Mouse (Mus musculus) liver, embryonic 15.5 days (tissue): Measurements from ENCODE around the gene Stk38. TPM values are rescaled to one million over a fixed set of nuclear protein-coding genes. Genes with fewer than 3 reads are reported as not detected.
"Not testable (repeated sequence)": the region's sequence is repeated elsewhere in the genome, so short reads cannot be mapped to it uniquely, and the experiment has no call there.

ENCODE experiments used
- ATAC-seq: fragments of 200-750 bp; cut with Nextera tagmentation; 2 replicates; pipeline ENCODE4 v1.8.0; 2017; ENCODE audit warnings: moderate number of reproducible peaks, mild to moderate bottlenecking, moderate library complexity; ENCODE audit not compliant: insufficient read depth
- H3K27ac ChIP-seq: fragments of 300-500 bp; sonication (generic); replicated peaks from 2 replicates; pipeline ENCODE4 v1.5.1; 2015; ENCODE audit warnings: mild to moderate bottlenecking, inconsistent platforms
- H3K27me3 ChIP-seq: fragments of 300-500 bp; sonication (generic); 2 replicates; pipeline ENCODE4 v1.6.1; 2015; ENCODE audit warnings: mild to moderate bottlenecking, inconsistent platforms
- H3K36me3 ChIP-seq: fragments of 300-500 bp; sonication (generic); replicated peaks from 2 replicates; pipeline ENCODE4 v1.6.1; 2015; ENCODE audit warnings: moderate library complexity, mild to moderate bottlenecking, inconsistent platforms
- H3K4me1 ChIP-seq: fragments of 300-500 bp; sonication (generic); replicated peaks from 2 replicates; pipeline ENCODE4 v1.6.1; 2015; ENCODE audit warnings: inconsistent platforms
- H3K4me2 ChIP-seq: fragments of 300-500 bp; sonication (generic); 2 replicates; pipeline ENCODE4 v1.6.1; 2015; ENCODE audit warnings: moderate library complexity, mild to moderate bottlenecking, inconsistent platforms
- H3K4me3 ChIP-seq: fragments of 300-500 bp; sonication (generic); replicated peaks from 2 replicates; pipeline ENCODE4 v1.5.1; 2015; ENCODE audit warnings: mild to moderate bottlenecking, inconsistent platforms
- H3K9ac ChIP-seq: fragments of 300-500 bp; sonication (generic); 2 replicates; pipeline ENCODE4 v1.6.1; 2015; ENCODE audit warnings: moderate library complexity, mild to moderate bottlenecking, inconsistent platforms
- H3K9me3 ChIP-seq: fragments of 300-500 bp; sonication (generic); replicated peaks from 2 replicates; pipeline ENCODE4 v1.6.1; 2016; ENCODE audit warnings: inconsistent platforms
- WGBS: fragments of 180-500 bp; shearing (Covaris S2); methylation state at CpG from one replicate; pipeline ENCODE4 v1.1.7; 2015; ENCODE audit warnings: mixed read lengths; ENCODE audit not compliant: insufficient replicate concordance; 5-methylcytosine and 5-hydroxymethylcytosine counted together
- polyA plus RNA-seq: library from polyadenylated mRNA; unstranded; fragments of >200 nt; fragmentation: Nextera tagmentation; extraction: Ambion mirVana; gene quantifications from 2 replicates; pipeline ENCODE4 v1.2.1, GENCODE M21; 2015

Stk38 gene
- polyA plus RNA-seq, 1 experiment from 2014 or later: 41.7 TPM

- Histone ChIP-seq H3K36me3 (no peaks in the 10 kb centered on the region), H3K9me3 (no peaks in the 10 kb centered on the region), H3K4me1 (peaks cover 43% of the 10 kb centered on the region), H3K4me2 (peak overlapping the region; percentile 95), H3K4me3 (peak overlapping the region; percentile 94), H3K27ac (peak overlapping the region; percentile 92), H3K27me3 (no peaks in the 10 kb centered on the region), H3K9ac (peak overlapping the region; percentile 98)
- WGBS: under 1% methylated on average over 19 of the region's 19 CpGs
- ATAC-seq: no peak; the same call in 1 of the 2 replicates
These were observed 553 bp downstream of the Stk38 start for GRCm38 (mm10) chr17:29007243-29007640.

GRCm38 (mm10) chr17:29006812-29007211 is 983 bp downstream of the Stk38 start:
- Histone ChIP-seq H3K4me2 (peak overlapping the region; percentile 95), H3K4me3 (peak overlapping the region; percentile 94), H3K9ac (peak overlapping the region; percentile 98), H3K27me3 (no peaks in the 10 kb centered on the region), H3K4me1 (peaks cover 43% of the 10 kb centered on the region), H3K36me3 (no peaks in the 10 kb centered on the region), H3K9me3 (no peaks in the 10 kb centered on the region), H3K27ac (peak overlapping the region; percentile 92)
- no peak for ATAC-seq
- under 1% methylated on average over 7 of the region's 7 CpGs for WGBS

- Histone ChIP-seq H3K36me3 (peaks cover 13% of the 10 kb centered on the region), H3K27me3 (no peaks in the 10 kb centered on the region), H3K4me2 (no peak overlapping the region), H3K27ac (no peak overlapping the region), H3K9ac (no peak overlapping the region), H3K4me3 (no peak overlapping the region), H3K9me3 (no peaks in the 10 kb centered on the region), H3K4me1 (peaks cover 43% of the 10 kb centered on the region)
- ATAC-seq: no peak
- WGBS: 87% methylated on average over 3 of the region's 3 CpGs
These were observed 2.8 kb downstream of the Stk38 start for GRCm38 (mm10) chr17:29005002-29005401.

- no peak for ATAC-seq
- Histone ChIP-seq H3K9ac (no peak overlapping the region), H3K27ac (no peak overlapping the region; the same call in 1 of the 2 replicates), H3K4me2 (peak overlapping the region; percentile 2; the same call in 1 of the 2 replicates), H3K4me1 (peaks cover 43% of the 10 kb centered on the region), H3K4me3 (no peak overlapping the region), H3K27me3 (no peaks in the 10 kb centered on the region), H3K9me3 (no peaks in the 10 kb centered on the region), H3K36me3 (peaks cover 26% of the 10 kb centered on the region)
- WGBS: 10% methylated on average over 1 of the region's 1 CpGs
These were observed 4.1 kb downstream of the Stk38 start for GRCm38 (mm10) chr17:29003740-29004139.

GRCm38 (mm10) chr17:29000465-29000864 is 7.3 kb downstream of the Stk38 start:
- Histone ChIP-seq H3K4me2 (no peak overlapping the region), H3K36me3 (peaks cover 49% of the 10 kb centered on the region), H3K27me3 (no peaks in the 10 kb centered on the region), H3K9me3 (no peaks in the 10 kb centered on the region), H3K4me1 (peaks cover 23% of the 10 kb centered on the region), H3K9ac (no peak overlapping the region), H3K4me3 (no peak overlapping the region), H3K27ac (no peak overlapping the region)
- WGBS: 59% methylated on average over 6 of the region's 6 CpGs
- ATAC-seq: no peak

GRCm38 (mm10) chr17:28994615-28995014 is 13.2 kb downstream of the Stk38 start:
- peaks cover 66% of the 10 kb centered on the region for H3K36me3 ChIP-seq
- H3K9ac ChIP-seq: no peak overlapping the region
- WGBS: 84% methylated on average over 4 of the region's 4 CpGs
- H3K9me3 ChIP-seq: no peaks in the 10 kb centered on the region
- no peak overlapping the region for H3K4me3 ChIP-seq
- no peaks in the 10 kb centered on the region for H3K27me3 ChIP-seq
- H3K4me2 ChIP-seq: no peak overlapping the region
- H3K27ac ChIP-seq: no peak overlapping the region
- no peaks in the 10 kb centered on the region for H3K4me1 ChIP-seq
- ATAC-seq: no peak

- not testable (repeated sequence) for H3K27me3 ChIP-seq, H3K9me3 ChIP-seq, H3K4me3 ChIP-seq, H3K27ac ChIP-seq, H3K4me2 ChIP-seq, H3K4me1 ChIP-seq, ATAC-seq, H3K9ac ChIP-seq
- H3K36me3 ChIP-seq: peaks cover 64% of the 10 kb centered on the region
- 78% methylated on average over 1 of the region's 1 CpGs for WGBS
These were observed 14.8 kb downstream of the Stk38 start for GRCm38 (mm10) chr17:28993004-28993403.

- H3K4me2 ChIP-seq: no peak overlapping the region
- no peaks in the 10 kb centered on the region for H3K9me3 ChIP-seq
- no peak for ATAC-seq
- H3K27me3 ChIP-seq: no peaks in the 10 kb centered on the region
- H3K4me3 ChIP-seq: no peak overlapping the region
- 0 out of 2 replicates have a peak, but pooled peaks cover 5% of the 10 kb centered on the region for H3K4me1 ChIP-seq
- no peak overlapping the region for H3K27ac ChIP-seq
- 87% methylated on average over 7 of the region's 7 CpGs for WGBS
- peaks cover 65% of the 10 kb centered on the region for H3K36me3 ChIP-seq
- H3K9ac ChIP-seq: no peak overlapping the region
These were observed 15.7 kb downstream of the Stk38 start for GRCm38 (mm10) chr17:28992105-28992504.

GRCm38 (mm10) chr17:28991286-28991685 is 16.5 kb downstream of the Stk38 start:
- Histone ChIP-seq H3K4me2 (no peak overlapping the region), H3K4me3 (no peak overlapping the region), H3K36me3 (peaks cover 65% of the 10 kb centered on the region), H3K9me3 (no peaks in the 10 kb centered on the region), H3K27ac (0 out of 2 replicates have a peak overlapping the region, but pooled peaks have one; percentile 25), H3K27me3 (no peaks in the 10 kb centered on the region), H3K4me1 (0 out of 2 replicates have a peak, but pooled peaks cover 5% of the 10 kb centered on the region), H3K9ac (no peak overlapping the region)
- 69% methylated on average over 9 of the region's 9 CpGs for WGBS
- ATAC-seq: no peak

- 0 out of 2 replicates have a peak, but pooled peaks cover 5% of the 10 kb centered on the region for H3K4me1 ChIP-seq
These were observed 17.7 kb downstream of the Stk38 start for GRCm38 (mm10) chr17:28990060-28990459.

GRCm38 (mm10) chr17:28988996-28989395 is 18.8 kb downstream of the Stk38 start:
- H3K27ac ChIP-seq: no peak overlapping the region
- H3K9ac ChIP-seq: no peak overlapping the region
- H3K4me2 ChIP-seq: no peak overlapping the region
- 0 out of 2 replicates have a peak, but pooled peaks cover 5% of the 10 kb centered on the region for H3K4me1 ChIP-seq
- H3K36me3 ChIP-seq: peaks cover 78% of the 10 kb centered on the region
- no peak overlapping the region for H3K4me3 ChIP-seq
- H3K9me3 ChIP-seq: no peaks in the 10 kb centered on the region
- WGBS: 83% methylated on average over 3 of the region's 3 CpGs
- ATAC-seq: no peak
- no peaks in the 10 kb centered on the region for H3K27me3 ChIP-seq

More at GRCm38 (mm10) chr17:28990060-28990459, 17.7 kb downstream of the Stk38 start:
- Histone ChIP-seq H3K4me2 (no peak overlapping the region), H3K36me3 (peaks cover 75% of the 10 kb centered on the region), H3K9me3 (no peaks in the 10 kb centered on the region), H3K27ac (no peak overlapping the region), H3K4me3 (no peak overlapping the region), H3K27me3 (no peaks in the 10 kb centered on the region), H3K9ac (no peak overlapping the region)
- 72% methylated on average over 4 of the region's 4 CpGs for WGBS
- no peak for ATAC-seq

- Histone ChIP-seq H3K4me3 (no peak overlapping the region), H3K4me1 (0 out of 2 replicates have a peak, but pooled peaks cover 5% of the 10 kb centered on the region), H3K27me3 (no peaks in the 10 kb centered on the region), H3K4me2 (no peak overlapping the region), H3K9ac (no peak overlapping the region), H3K9me3 (no peaks in the 10 kb centered on the region), H3K27ac (no peak overlapping the region), H3K36me3 (peaks cover 80% of the 10 kb centered on the region)
- no peak for ATAC-seq
- WGBS: 81% methylated on average over 4 of the region's 4 CpGs
These were observed 19.5 kb downstream of the Stk38 start for GRCm38 (mm10) chr17:28988291-28988690.
